Mouse (Mus musculus) brain, embryonic 14.5 days (tissue): ENCODE measurements around the gene Tas1r1.

ENCODE experiments used
- CTCF ChIP-seq: fragments of 200-500 bp; IDR thresholded peaks from 2 replicates; pipeline ENCODE4 v1.5.1; 2012; ENCODE audit warnings: inconsistent platforms, mild to moderate bottlenecking, moderate library complexity, borderline replicate concordance; ENCODE audit not compliant: insufficient read depth, insufficient read length; ENCODE audit errors: extremely low read depth
- POLR2A ChIP-seq: fragments of 200-500 bp; IDR thresholded peaks from 2 replicates; pipeline ENCODE4 v1.6.1; 2012; ENCODE audit warnings: mild to moderate bottlenecking, inconsistent platforms, borderline replicate concordance; ENCODE audit not compliant: poor library complexity, insufficient read depth, insufficient read length, severe bottlenecking; ENCODE audit errors: extremely low read depth

GRCm38 (mm10) chr4:152074548-152074947, 36.2 kb upstream of the Tas1r1 start:
- TF ChIP-seq POLR2A (no peak), CTCF (peak; percentile 17; the same call in 1 of the 2 replicates)
